Mouse (Mus musculus): ENCODE measurements around the gene 4930539E08Rik.

DNA sequence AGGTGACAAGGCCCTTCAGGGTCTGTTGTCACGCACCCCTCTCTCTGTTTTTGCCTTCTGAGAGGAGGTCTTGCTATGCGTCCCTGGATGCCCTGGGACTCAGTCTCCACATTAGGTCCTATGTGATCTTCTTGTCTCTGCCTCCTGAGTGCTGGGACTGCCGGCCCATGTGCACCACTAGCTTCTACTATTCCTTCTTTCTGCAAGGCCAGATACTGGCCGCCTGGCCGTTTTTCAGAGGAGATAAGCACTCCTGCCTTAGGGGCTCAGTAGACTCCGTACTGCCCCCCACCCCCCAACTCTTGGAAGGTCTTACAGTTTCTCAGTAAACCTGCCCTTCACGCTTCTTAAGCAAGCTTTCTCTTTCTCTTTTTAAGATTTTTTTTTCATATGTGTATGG lies 21.0 kb upstream of the 4930539E08Rik start:
- TF ChIP-seq EP300 (IDR thresholded peaks at IDR 0.05; ENCODE audit: low read depth) = no peak
- TF ChIP-seq CTCF (IDR thresholded peaks at IDR 0.05; ENCODE audit: low read depth) = no peak

Data from liver, postnatal 0 days (tissue).